Mouse (Mus musculus) stomach, embryonic 14.5 days (tissue): ENCODE results near the gene Hnrnpdl. TPM values are rescaled to one million over a fixed set of nuclear protein-coding genes. Genes with fewer than 3 reads are reported as not detected.

Experiments
- ATAC-seq: fragments of 200-750 bp; cut with Nextera tagmentation; 2 replicates; pipeline ENCODE4 v1.8.0; 2017; ENCODE audit warnings: low read depth, moderate TSS enrichment; ENCODE audit not compliant: insufficient number of reproducible peaks, insufficient read depth, low FRiP score
- H3K27ac ChIP-seq: fragments of 300-500 bp; sonication (generic); 2 replicates; pipeline ENCODE4 v1.5.1; 2014; ENCODE audit warnings: mild to moderate bottlenecking, low read length, moderate library complexity, mixed read lengths
- H3K27me3 ChIP-seq: fragments of 300-500 bp; sonication (generic); 2 replicates; pipeline ENCODE4 v1.6.1; 2014; ENCODE audit warnings: low read length, control low read depth, mixed read lengths; ENCODE audit not compliant: control insufficient read depth, insufficient read depth
- H3K36me3 ChIP-seq: fragments of 300-500 bp; sonication (generic); 2 replicates; pipeline ENCODE4 v1.6.1; 2014; ENCODE audit warnings: mild to moderate bottlenecking, control low read depth, low read length, moderate library complexity, mixed read lengths; ENCODE audit not compliant: control insufficient read depth, insufficient read depth
- H3K4me1 ChIP-seq: fragments of 300-500 bp; sonication (generic); 2 replicates; pipeline ENCODE4 v1.6.1; 2014; ENCODE audit warnings: low read length, control low read depth, mixed read lengths; ENCODE audit not compliant: control insufficient read depth, insufficient read depth
- H3K4me2 ChIP-seq: fragments of 300-500 bp; sonication (generic); replicated peaks from 2 replicates; pipeline ENCODE4 v1.6.1; 2014; ENCODE audit warnings: low read depth, low read length, control low read depth
- H3K4me3 ChIP-seq: fragments of 300-500 bp; sonication (generic); 2 replicates; pipeline ENCODE4 v1.5.1; 2014; ENCODE audit warnings: low read depth, low read length, control low read depth
- H3K9ac ChIP-seq: fragments of 300-500 bp; sonication (generic); replicated peaks from 2 replicates; pipeline ENCODE4 v1.6.1; 2014; ENCODE audit warnings: low read depth, mild to moderate bottlenecking, control low read depth, low read length, moderate library complexity, mixed read lengths
- H3K9me3 ChIP-seq: fragments of 300-500 bp; sonication (generic); 2 replicates; pipeline ENCODE4 v1.6.1; 2016; ENCODE audit warnings: low read depth, low read length, control low read depth; ENCODE audit not compliant: control insufficient read depth
- WGBS: fragments of 180-500 bp; shearing (Covaris S2); extraction: QIAGEN DNeasy Blood & Tissue Kit; methylation state at CpG from one replicate; pipeline ENCODE4 v1.1.7; 2014; 5-methylcytosine and 5-hydroxymethylcytosine counted together
- polyA plus RNA-seq: library from polyadenylated mRNA; unstranded; fragments of >200 nt; fragmentation: Nextera tagmentation; extraction: Ambion mirVana; gene quantifications from 2 replicates; pipeline ENCODE4 v1.2.1, GENCODE M21; 2014

Gene Hnrnpdl
- polyA plus RNA-seq, 1 experiment from 2014 or later = 207 TPM

- no peak overlapping the region for H3K27ac ChIP-seq
- ATAC-seq = no peak
- H3K4me3 ChIP-seq = no peak overlapping the region
- no peaks in the 10 kb centered on the region for H3K27me3 ChIP-seq
- 92% methylated on average over 5 of the region's 5 CpGs for WGBS
- H3K36me3 ChIP-seq = peaks cover 14% of the 10 kb centered on the region
- H3K9me3 ChIP-seq = no peaks in the 10 kb centered on the region
- no peak overlapping the region for H3K4me2 ChIP-seq
- H3K4me1 ChIP-seq = no peaks in the 10 kb centered on the region
- H3K9ac ChIP-seq = no peak overlapping the region
Observed at GRCm38 (mm10) chr5:100071541-100071940, 32.1 kb upstream of the Hnrnpdl start.

DNA sequence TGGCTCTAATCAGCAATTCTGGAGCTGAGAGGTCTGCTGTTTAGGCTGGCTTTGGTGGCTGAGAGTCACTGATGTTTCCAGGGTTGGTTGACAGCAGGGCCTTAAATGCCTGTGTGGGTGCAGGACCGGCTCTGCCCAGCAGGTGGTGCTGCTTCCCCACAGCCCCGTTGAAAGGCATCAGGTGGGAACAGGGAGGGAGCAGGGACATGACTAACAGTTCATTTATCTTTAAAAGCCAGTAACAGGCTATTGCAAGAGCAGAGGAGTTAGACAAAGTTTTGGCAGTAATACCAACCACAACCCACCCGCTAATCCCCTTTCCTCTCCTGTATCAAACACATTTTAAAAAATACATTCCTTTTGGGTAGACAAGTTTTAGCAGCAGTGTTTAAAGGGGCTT, 30.8 kb upstream of the Hnrnpdl start:
- no peak overlapping the region for H3K9ac ChIP-seq
- no peak overlapping the region for H3K4me2 ChIP-seq
- 11% methylated on average over 3 of the region's 3 CpGs for WGBS
- no peak; the same call in 1 of the 2 replicates for ATAC-seq
- no peaks in the 10 kb centered on the region for H3K4me1 ChIP-seq
- H3K27me3 ChIP-seq = no peaks in the 10 kb centered on the region
- no peaks in the 10 kb centered on the region for H3K9me3 ChIP-seq
- H3K36me3 ChIP-seq = peaks cover 17% of the 10 kb centered on the region
- H3K4me3 ChIP-seq = no peak overlapping the region
- H3K27ac ChIP-seq = no peak overlapping the region

- H3K36me3 ChIP-seq = peaks cover 17% of the 10 kb centered on the region
- H3K27ac ChIP-seq = no peak overlapping the region
- H3K27me3 ChIP-seq = no peaks in the 10 kb centered on the region
- 96% methylated on average over 2 of the region's 2 CpGs for WGBS
- ATAC-seq = no peak
- H3K9me3 ChIP-seq = no peaks in the 10 kb centered on the region
- H3K4me3 ChIP-seq = no peak overlapping the region
- H3K9ac ChIP-seq = no peak overlapping the region
- H3K4me2 ChIP-seq = no peak overlapping the region
- no peaks in the 10 kb centered on the region for H3K4me1 ChIP-seq
Observed at GRCm38 (mm10) chr5:100069526-100069925, 30.1 kb upstream of the Hnrnpdl start.

- Histone ChIP-seq H3K4me3 (no peak overlapping the region), H3K9me3 (no peaks in the 10 kb centered on the region), H3K4me2 (no peak overlapping the region), H3K36me3 (peaks cover 26% of the 10 kb centered on the region), H3K4me1 (no peaks in the 10 kb centered on the region), H3K27ac (no peak overlapping the region), H3K27me3 (no peaks in the 10 kb centered on the region), H3K9ac (no peak overlapping the region)
- WGBS = 90% methylated on average over 16 of the region's 16 CpGs
- ATAC-seq = no peak
Observed at GRCm38 (mm10) chr5:100067579-100067978, 28.1 kb upstream of the Hnrnpdl start.

DNA sequence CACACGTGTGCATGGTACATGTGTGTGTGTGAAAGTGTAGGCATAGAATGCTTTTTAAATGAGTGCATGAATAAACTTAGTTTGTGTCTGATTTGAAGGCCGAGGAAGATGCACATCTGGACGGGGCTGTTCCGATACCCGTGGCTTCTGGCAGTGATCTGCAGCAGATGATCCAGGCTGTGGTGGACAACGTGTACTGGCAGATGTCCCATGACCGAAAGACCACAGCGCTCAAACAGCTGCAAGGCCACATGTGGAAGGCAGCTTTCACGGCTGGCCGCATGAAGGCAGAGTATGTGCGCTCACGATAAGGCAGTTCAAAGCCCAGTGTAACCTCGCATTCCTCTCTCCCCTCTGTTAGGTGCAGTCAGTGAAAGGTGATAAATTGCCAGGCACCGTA, 21.4 kb upstream of the Hnrnpdl start:
- 89% methylated on average over 14 of the region's 14 CpGs for WGBS
- ATAC-seq = no peak
- no peak overlapping the region for H3K9ac ChIP-seq

DNA sequence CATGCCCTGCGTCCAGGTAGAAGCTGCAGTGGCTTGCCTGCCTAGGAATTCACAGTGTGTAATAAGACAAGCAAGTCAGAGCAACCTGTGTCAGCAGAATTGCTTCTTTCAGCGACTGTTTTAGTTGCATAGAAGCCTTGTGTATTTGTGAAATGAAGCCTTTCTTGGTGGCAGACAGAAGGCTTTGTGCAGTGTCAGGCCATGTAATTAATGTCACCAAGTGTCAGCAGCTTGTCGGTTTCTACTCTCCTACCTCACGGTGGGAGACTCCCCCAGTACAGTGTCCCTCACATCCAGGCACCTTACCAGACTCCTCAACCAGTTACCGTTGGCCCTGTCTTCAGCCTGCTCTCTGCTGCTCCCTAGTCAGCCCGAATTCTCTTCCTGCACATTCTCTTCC, 19.9 kb upstream of the Hnrnpdl start:
- H3K4me2 ChIP-seq = no peak overlapping the region
- no peak overlapping the region for H3K4me3 ChIP-seq
- peaks cover 42% of the 10 kb centered on the region for H3K36me3 ChIP-seq
- no peak overlapping the region for H3K9ac ChIP-seq
- 69% methylated on average over 6 of the region's 6 CpGs for WGBS
- H3K9me3 ChIP-seq = no peaks in the 10 kb centered on the region
- H3K27ac ChIP-seq = no peak overlapping the region
- no peak for ATAC-seq
- no peaks in the 10 kb centered on the region for H3K27me3 ChIP-seq
- H3K4me1 ChIP-seq = peaks cover 10% of the 10 kb centered on the region; the same call in 1 of the 2 replicates

More for the DNA sequence above, 21.4 kb upstream of the Hnrnpdl start:
- H3K36me3 ChIP-seq = peaks cover 42% of the 10 kb centered on the region
- no peak overlapping the region for H3K4me3 ChIP-seq
- no peak overlapping the region for H3K27ac ChIP-seq
- H3K27me3 ChIP-seq = no peaks in the 10 kb centered on the region
- 0 out of 2 replicates have a peak, but pooled peaks cover 2% of the 10 kb centered on the region for H3K4me1 ChIP-seq
- H3K4me2 ChIP-seq = no peak overlapping the region
- H3K9me3 ChIP-seq = no peaks in the 10 kb centered on the region

- Histone ChIP-seq H3K4me1 (peaks cover 10% of the 10 kb centered on the region; the same call in 1 of the 2 replicates), H3K36me3 (peaks cover 37% of the 10 kb centered on the region), H3K9ac (no peak overlapping the region), H3K9me3 (no peaks in the 10 kb centered on the region), H3K4me2 (no peak overlapping the region), H3K27ac (no peak overlapping the region), H3K27me3 (no peaks in the 10 kb centered on the region), H3K4me3 (no peak overlapping the region)
- WGBS = 67% methylated on average over 6 of the region's 6 CpGs
- no peak for ATAC-seq
Observed at GRCm38 (mm10) chr5:100058729-100059128, 19.3 kb upstream of the Hnrnpdl start.

DNA sequence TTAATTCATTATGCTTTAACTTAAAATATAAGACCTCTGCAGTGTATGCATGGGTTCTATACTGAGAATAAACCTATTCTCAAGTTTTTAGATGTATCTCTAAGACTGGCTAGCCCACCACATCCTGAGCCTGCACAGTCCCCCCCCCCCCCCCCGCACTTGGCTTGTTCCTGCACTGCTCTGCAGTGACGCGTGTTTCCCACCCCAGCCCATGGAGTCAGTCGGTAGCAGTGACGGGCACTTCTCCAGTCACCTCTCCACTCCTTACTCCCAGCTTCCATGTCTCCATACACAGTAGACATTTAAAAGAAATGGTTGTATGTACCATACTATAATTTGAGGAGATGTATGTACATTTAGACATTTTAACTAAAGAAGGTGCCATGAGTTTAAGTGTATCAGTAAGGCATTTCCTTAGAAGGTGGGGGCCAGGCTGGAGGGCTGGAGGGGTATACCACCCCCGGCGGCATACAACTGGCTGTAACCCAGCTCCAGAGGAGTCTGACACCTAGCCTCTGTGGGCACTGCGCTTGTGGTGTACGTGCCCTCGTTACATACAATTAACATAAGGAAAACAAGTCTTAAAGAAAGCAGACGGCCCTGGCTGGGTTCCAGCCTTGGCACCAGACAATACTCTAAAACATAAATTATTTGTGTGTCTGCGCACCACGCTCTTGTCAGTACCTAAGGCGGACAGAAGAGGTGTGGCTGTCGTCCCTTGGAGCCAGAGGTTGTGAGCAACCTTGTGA, 18.2 kb upstream of the Hnrnpdl start:
- no peak for ATAC-seq
- Histone ChIP-seq H3K27me3 (no peaks in the 10 kb centered on the region), H3K9me3 (no peaks in the 10 kb centered on the region), H3K4me1 (peaks cover 10% of the 10 kb centered on the region; the same call in 1 of the 2 replicates), H3K36me3 (peaks cover 28% of the 10 kb centered on the region), H3K9ac (no peak overlapping the region), H3K4me2 (no peak overlapping the region), H3K4me3 (no peak overlapping the region), H3K27ac (no peak overlapping the region)
- 84% methylated on average over 14 of the region's 15 CpGs for WGBS
